Mouse (Mus musculus) CH12.LX (cell line): ENCODE results near the gene Fut1. TPM values are rescaled to one million over a fixed set of nuclear protein-coding genes. Genes with fewer than 3 reads are reported as not detected.

Experiments
- DNase-seq: peaks from one replicate; pipeline ENCODE4 v3.0.0-alpha.2; 2013; ENCODE audit errors: extremely low read depth
- H3K27ac ChIP-seq: 2 replicates; pipeline ENCODE4 v1.5.1; 2012; ENCODE audit warnings: low read depth, mild to moderate bottlenecking, control low read depth, moderate library complexity; ENCODE audit not compliant: insufficient read depth
- H3K27me3 ChIP-seq: replicated peaks from 2 replicates; pipeline ENCODE3; 2012; ENCODE audit warnings: inconsistent platforms
- H3K36me3 ChIP-seq, 2 experiments: replicated peaks in 1 of 2; 2 replicates each; pipeline versions ENCODE3 to v1.6.1; 2012; ENCODE audit warnings: inconsistent platforms in 1 of 2, low read length in 1 of 2, mild to moderate bottlenecking in 1 of 2, mixed read lengths in 1 of 2, moderate library complexity in 1 of 2; ENCODE audit not compliant: control insufficient read depth in 1 of 2, insufficient read depth in 1 of 2
- H3K4me1 ChIP-seq, 2 experiments: 2 replicates each; pipeline ENCODE4 v1.6.1; 2012; ENCODE audit warnings: inconsistent platforms in 1 of 2, moderate library complexity in 1 of 2; ENCODE audit not compliant: insufficient read depth in 2 of 2, control insufficient read depth in 1 of 2
- H3K4me2 ChIP-seq: 2 replicates; pipeline ENCODE4 v1.6.1; 2012; ENCODE audit warnings: low read depth, mild to moderate bottlenecking, control low read depth; ENCODE audit not compliant: poor library complexity, insufficient read depth, severe bottlenecking
- H3K4me3 ChIP-seq, 3 experiments: fragments of 150-350 bp in 1 of 3; sonication (generic) in 1 of 3; replicated peaks in 1 of 3; 2 replicates each; pipeline versions ENCODE3 to v1.5.1; 2011 to 2012; ENCODE audit warnings: low read depth in 2 of 3, low read length in 2 of 3, mild to moderate bottlenecking in 2 of 3, moderate library complexity in 2 of 3, control low read depth in 1 of 3, improper control_type of control experiment in 1 of 3, inconsistent platforms in 1 of 3, mixed read lengths in 1 of 3; ENCODE audit not compliant: poor library complexity in 1 of 3
- H3K79me2 ChIP-seq: replicated peaks from 2 replicates; pipeline ENCODE4 v1.6.1; 2012; ENCODE audit warnings: mild to moderate bottlenecking, moderate library complexity; ENCODE audit not compliant: control insufficient read depth, poor library complexity, insufficient read depth, severe bottlenecking; ENCODE audit errors: extremely low read depth
- H3K9ac ChIP-seq: 2 replicates; pipeline ENCODE4 v1.6.1; 2012; ENCODE audit warnings: low read depth, mild to moderate bottlenecking, control low read depth, moderate library complexity; ENCODE audit not compliant: insufficient read depth
- H3K9me3 ChIP-seq: replicated peaks from 2 replicates; pipeline ENCODE3; 2012; ENCODE audit warnings: low read length, inconsistent platforms, mixed read lengths
- E2F4 ChIP-seq: IDR thresholded peaks from 2 replicates; pipeline ENCODE4 v1.6.1; 2011; ENCODE audit warnings: low read depth, low read length, improper control_type of control experiment; ENCODE audit not compliant: insufficient replicate concordance
- EP300 ChIP-seq: IDR thresholded peaks from 2 replicates; pipeline ENCODE4 v1.6.1; 2011; ENCODE audit warnings: low read length, improper control_type of control experiment
- ETS1 ChIP-seq: conservative IDR thresholded peaks from 2 replicates; pipeline ENCODE4 v1.6.1; 2012; ENCODE audit warnings: low read depth, mild to moderate bottlenecking, inconsistent platforms, low read length, improper control_type of control experiment, moderate library complexity
- HCFC1 ChIP-seq: IDR thresholded peaks from 2 replicates; pipeline ENCODE4 v1.6.1; 2012; ENCODE audit warnings: low read depth, mild to moderate bottlenecking, inconsistent platforms, low read length, improper control_type of control experiment
- JUND ChIP-seq: conservative IDR thresholded peaks from 2 replicates; pipeline ENCODE4 v1.6.1; 2011; ENCODE audit warnings: low read depth, low read length, improper control_type of control experiment
- KAT2A ChIP-seq: IDR thresholded peaks from 2 replicates; pipeline ENCODE4 v1.6.1; 2012; ENCODE audit warnings: low read length, improper control_type of control experiment, inconsistent platforms; ENCODE audit not compliant: insufficient replicate concordance
- MEF2A ChIP-seq: IDR thresholded peaks from 2 replicates; pipeline ENCODE4 v1.6.1; 2014; ENCODE audit warnings: low read depth, mild to moderate bottlenecking, inconsistent platforms, low read length, improper control_type of control experiment, borderline replicate concordance
- MXI1 ChIP-seq: IDR thresholded peaks from 2 replicates; pipeline ENCODE4 v1.6.1; 2011; ENCODE audit warnings: mild to moderate bottlenecking, low read depth, low read length, improper control_type of control experiment
- POLR2A ChIP-seq: IDR thresholded peaks from 2 replicates; pipeline ENCODE4 v1.6.1; 2011; ENCODE audit warnings: low read depth, mild to moderate bottlenecking, improper control_type of control experiment, low read length
- RCOR1 ChIP-seq: conservative IDR thresholded peaks from 2 replicates; pipeline ENCODE4 v1.6.1; 2012; ENCODE audit warnings: low read depth, mild to moderate bottlenecking, inconsistent platforms, low read length, improper control_type of control experiment
- SIN3A ChIP-seq: IDR thresholded peaks from 2 replicates; pipeline ENCODE4 v1.6.1; 2012; ENCODE audit warnings: low read length, improper control_type of control experiment, inconsistent platforms
- TBP ChIP-seq: conservative IDR thresholded peaks from 2 replicates; pipeline ENCODE4 v1.6.1; 2011; ENCODE audit warnings: low read depth, low read length, improper control_type of control experiment
- UBTF ChIP-seq: IDR thresholded peaks from 2 replicates; pipeline ENCODE4 v1.6.1; 2012; ENCODE audit warnings: low read depth, mild to moderate bottlenecking, inconsistent platforms, low read length, improper control_type of control experiment, moderate library complexity
- USF2 ChIP-seq: conservative IDR thresholded peaks from 2 replicates; pipeline ENCODE4 v1.6.1; 2011; ENCODE audit warnings: low read depth, low read length, improper control_type of control experiment
- ZNF384 ChIP-seq: IDR thresholded peaks from 2 replicates; pipeline ENCODE4 v1.6.1; 2012; ENCODE audit warnings: low read depth, low read length, improper control_type of control experiment, inconsistent platforms
- dilution Hi-C: fragments of 300-500 bp; cut with MboI; formaldehyde crosslinking; loops from 2 replicates; pipeline ENCODE4 v1.14.3; 2020; ENCODE audit warnings: low sequenced_read_pairs; ENCODE audit not compliant: extremely low pct_unique_long_range_greater_than_20kb, extremely low pct_ligation_motif_present
- in situ Hi-C: fragments of 300-500 bp; cut with MboI; formaldehyde crosslinking; loops from 3 replicates; pipeline ENCODE4 v1.14.3; 2019; ENCODE audit warnings: low sequenced_read_pairs, low pct_ligation_motif_present, low pct_unique_long_range_greater_than_20kb, mixed read lengths
- polyA plus RNA-seq: library from polyadenylated mRNA; unstranded; fragments of >175 nt; gene quantifications from 2 replicates; pipeline ENCODE4 v1.2.1, GENCODE M21; 2012; ENCODE audit warnings: low read depth; ENCODE audit not compliant: insufficient read length
- total RNA-seq, 2 experiments: library from RNA; depleted of rRNA; stranded (reverse); fragments of 300-350 nt in 1 of 2; fragments of >200 nt in 1 of 2; gene quantifications; 2 replicates each; pipeline ENCODE4 v1.2.3; 2012 to 2014

The Fut1 gene
- total and polyA plus RNA-seq, 3 experiments, result 2.4 to 6.4 (median 2.5) TPM

GRCm38 (mm10) chr7:45619592-45619991 is 2.5 kb downstream of the Fut1 start:
- Histone ChIP-seq H3K4me1 (peaks cover 33 to 65% of the 10 kb centered on the region in 2 experiments), H3K36me3 (peaks cover 0 to 29% of the 10 kb centered on the region in 2 experiments), H3K4me2 (peak overlapping the region; percentile 64; the same call in 1 of the 2 replicates), H3K9ac (peak overlapping the region; percentile 40; the same call in 1 of the 2 replicates), H3K27ac (no peak overlapping the region), H3K4me3 (peak overlapping the region; percentile 21 to 52 (median 33)), H3K27me3 (no peaks in the 10 kb centered on the region), H3K79me2 (no peaks in the 10 kb centered on the region), H3K9me3 (peaks cover 18% of the 10 kb centered on the region)
- DNase-seq, result no peak
- dilution Hi-C loops, result no loop called here
- in situ Hi-C loops, result no loop called here
- TF ChIP-seq MEF2A (no peak), EP300 (peak; percentile 21; the same call in 1 of the 2 replicates)

GRCm38 (mm10) chr7:45621443-45621842 is 4.4 kb downstream of the Fut1 start, which contains the start of gene Izumo1:
Izumo1 (plus strand) TSS chr7:45621811.
- Histone ChIP-seq H3K27ac (no peak within 1 kb of the TSS), H3K4me2 (no peak within 1 kb of the TSS), H3K9ac (no peak within 1 kb of the TSS), H3K27me3 (no peaks in the 10 kb centered on the region), H3K4me1 (peaks cover 21 to 47% of the 10 kb centered on the region in 2 experiments), H3K9me3 (peaks cover 18% of the 10 kb centered on the region), H3K79me2 (no peaks in the 10 kb centered on the region), H3K36me3 (peaks cover 0 to 29% of the 10 kb centered on the region in 2 experiments), H3K4me3 (peak within 1 kb of the TSS in 1 of 3 experiments; percentile 52)
- TF ChIP-seq HCFC1 (peak; percentile 53), SIN3A (no peak), KAT2A (no peak)
- in situ Hi-C loops, result no loop called here
- DNase-seq, result no peak
- dilution Hi-C loops, result no loop called here

GRCm38 (mm10) chr7:45623507-45623906 is 6.4 kb downstream of the Fut1 start:
- H3K4me1 ChIP-seq, result peaks cover 15 to 29% of the 10 kb centered on the region in 2 experiments
- H3K9ac ChIP-seq, result no peak overlapping the region
- no peaks in the 10 kb centered on the region for H3K79me2 ChIP-seq
- in situ Hi-C loops, result no loop called here
- peaks cover 20% of the 10 kb centered on the region for H3K9me3 ChIP-seq
- peaks cover 0 to 31% of the 10 kb centered on the region in 2 experiments for H3K36me3 ChIP-seq
- H3K27ac ChIP-seq, result no peak overlapping the region
- no peak overlapping the region for H3K4me2 ChIP-seq
- H3K4me3 ChIP-seq, result no peak overlapping the region
- DNase-seq, result no peak
- dilution Hi-C loops, result no loop called here
- H3K27me3 ChIP-seq, result no peaks in the 10 kb centered on the region
- no peak for TF ChIP-seq USF2
- TF ChIP-seq TBP, result no peak
- TF ChIP-seq E2F4, result no peak
- no peak for TF ChIP-seq POLR2A
- no peak for TF ChIP-seq SIN3A
- TF ChIP-seq MXI1, result no peak
- TF ChIP-seq ETS1, result no peak
- no peak for TF ChIP-seq RCOR1
- TF ChIP-seq UBTF, result no peak
- no peak for TF ChIP-seq JUND
- no peak for TF ChIP-seq ZNF384
